Mouse (Mus musculus): ENCODE data around the gene Etv3.

Gene Etv3

GRCm38 (mm10) chr3:87556109-87556531 lies 30.9 kb downstream of the Etv3 start:
- DNase-seq (ENCODE audit: low spot score in 2 of 2) = peak in 1 of 2 experiments; percentile 27

GRCm38 (mm10) chr3:87556668-87557278 lies 31.6 kb downstream of the Etv3 start:
- no peak for DNase-seq (ENCODE audit: low spot score in 2 of 2)

GRCm38 (mm10) chr3:87560156-87560555 lies 34.9 kb downstream of the Etv3 start:
- DNase-seq (ENCODE audit: low spot score in 2 of 2) = no peak

DNA sequence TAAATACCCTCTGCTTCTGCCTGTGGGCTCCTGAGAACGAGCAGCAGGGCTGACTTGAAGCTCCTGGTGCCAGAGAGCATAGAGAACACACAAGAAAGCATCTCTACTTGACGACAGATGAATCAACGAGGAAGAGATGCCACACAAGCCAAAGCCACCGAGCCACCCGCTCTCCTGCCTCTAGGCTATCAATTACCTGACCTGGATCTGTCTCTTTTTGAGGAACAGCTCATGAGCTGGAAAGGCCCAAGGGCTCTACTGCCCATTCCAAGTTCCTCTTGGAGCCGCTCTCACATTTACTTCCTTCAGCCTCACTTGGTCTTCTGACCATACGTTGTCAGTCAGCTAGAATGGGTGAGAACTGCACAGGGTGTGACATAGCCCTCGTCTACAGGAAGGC lies 36.2 kb downstream of the Etv3 start:
- no peak for DNase-seq (ENCODE audit: low spot score in 2 of 2)

DNA sequence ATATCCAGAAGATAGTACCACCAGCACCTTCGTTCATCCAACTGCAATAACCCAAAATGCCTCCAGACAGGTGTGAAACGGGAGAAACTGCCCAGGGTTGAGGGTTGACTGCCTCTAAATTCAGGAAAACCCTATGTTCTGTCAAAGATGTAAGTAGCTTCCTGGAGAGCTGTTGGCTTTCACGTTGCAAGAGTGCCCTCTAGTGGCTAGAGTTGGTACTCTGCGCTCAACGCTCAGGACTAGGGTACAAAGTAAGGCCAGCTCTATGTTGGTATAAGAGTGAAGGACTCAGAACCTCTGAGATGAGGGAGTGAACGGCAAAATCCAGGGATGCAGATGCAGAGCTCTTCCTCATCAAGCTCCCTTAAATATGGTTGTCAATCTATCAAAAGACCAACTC lies 37.2 kb downstream of the Etv3 start:
- peak; percentile 85 to 87 for DNase-seq (ENCODE audit: low spot score in 2 of 2)

DNA sequence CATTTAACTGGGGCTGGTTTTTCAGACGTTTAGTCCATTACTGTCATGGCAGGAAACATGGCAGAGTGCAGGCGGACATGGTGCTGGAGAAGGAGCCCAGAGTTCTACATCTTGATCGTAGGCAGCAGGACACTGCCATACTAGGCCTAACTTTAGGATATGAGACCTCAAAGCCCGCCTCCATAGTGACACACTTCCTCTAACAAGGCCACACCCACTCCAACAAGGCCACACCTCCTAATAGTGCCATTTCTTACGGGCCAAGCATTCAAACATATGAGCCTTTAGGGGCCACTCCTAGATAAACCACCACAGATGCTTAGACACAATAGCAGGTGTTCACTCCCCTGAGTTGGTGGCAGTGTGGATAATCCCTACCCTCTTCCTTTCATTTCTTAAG lies 38.3 kb downstream of the Etv3 start:
- DNase-seq (ENCODE audit: low spot score in 2 of 2) = no peak

GRCm38 (mm10) chr3:87565623-87566022 lies 40.4 kb downstream of the Etv3 start:
- DNase-seq (ENCODE audit: low spot score in 2 of 2) = no peak

DNA sequence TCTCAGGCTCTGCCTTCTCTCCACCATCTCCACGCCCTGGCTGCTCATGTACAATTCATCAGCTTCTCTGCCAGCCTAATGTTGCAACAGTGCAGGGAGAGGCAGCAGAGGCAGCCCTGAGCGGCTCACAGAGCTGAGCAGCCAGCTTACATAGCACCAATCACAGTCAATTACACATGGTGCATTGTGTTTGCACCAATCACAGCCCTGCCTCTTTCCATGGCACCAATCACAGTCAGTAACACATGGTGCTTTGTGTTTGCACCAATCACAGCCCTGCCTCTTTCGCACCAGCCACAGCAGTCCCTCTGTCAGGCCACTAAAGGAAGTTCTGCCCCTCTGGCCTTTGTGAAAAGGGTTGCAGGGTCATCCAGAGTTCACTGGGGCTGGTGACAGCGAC lies 40.9 kb downstream of the Etv3 start:
- DNase-seq (ENCODE audit: low spot score in 2 of 2) = peak; percentile 85 to 92

DNA sequence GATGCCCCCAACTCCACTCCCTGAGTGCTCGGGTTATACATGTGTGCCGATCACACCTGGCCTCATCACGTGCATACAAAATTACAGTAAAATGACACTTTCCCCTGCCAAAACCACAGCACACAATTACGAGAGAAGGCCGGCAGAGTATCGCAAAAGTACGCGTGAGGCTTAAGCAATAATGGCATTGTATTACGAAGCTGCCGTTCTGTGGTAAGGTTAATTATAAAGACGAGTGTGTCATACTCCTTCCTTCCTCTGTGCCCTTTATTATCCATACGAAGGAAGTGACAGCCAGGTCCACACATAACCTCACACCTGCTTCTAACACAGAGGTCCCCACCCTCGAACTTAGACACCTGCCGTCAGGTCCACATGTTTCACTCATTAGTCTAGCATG lies 42.3 kb downstream of the Etv3 start:
- no peak for DNase-seq (ENCODE audit: low spot score in 2 of 2)

- no peak for DNase-seq (ENCODE audit: low spot score in 2 of 2)
Measured at GRCm38 (mm10) chr3:87568681-87569080, 43.5 kb downstream of the Etv3 start.

- no peak for DNase-seq (ENCODE audit: low spot score in 2 of 2)
Measured at GRCm38 (mm10) chr3:87575766-87576165, 50.6 kb downstream of the Etv3 start.

DNA sequence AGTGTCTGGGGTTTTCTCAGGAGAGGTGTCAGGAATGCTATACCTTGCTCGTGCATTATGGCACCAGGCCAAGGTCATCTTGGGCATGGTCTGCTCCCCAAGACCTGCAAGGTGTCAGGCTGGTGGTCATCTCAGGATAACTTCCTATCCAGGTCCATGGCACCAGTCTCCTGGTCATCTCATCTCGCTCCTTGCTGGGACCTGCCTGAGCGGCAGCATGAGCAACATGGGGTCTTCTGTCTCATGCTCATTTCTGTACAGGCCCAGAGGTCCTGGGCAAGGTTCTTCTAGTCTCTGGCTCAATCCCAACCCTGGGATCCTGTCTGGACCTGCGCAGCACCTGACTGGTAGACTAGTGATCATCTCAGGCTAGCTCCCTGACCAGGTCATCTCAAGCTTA lies 57.1 kb downstream of the Etv3 start:
- no peak for DNase-seq (ENCODE audit: low spot score in 2 of 2)
